Mouse (Mus musculus) forebrain, embryonic 11.5 days (tissue): ENCODE results near the gene H2-M10.2. TPM values are rescaled to one million over a fixed set of nuclear protein-coding genes. Genes with fewer than 3 reads are reported as not detected.
"Not testable (repeated sequence)": the region's sequence is repeated elsewhere in the genome, so short reads cannot be mapped to it uniquely, and the experiment has no call there.

Experiments used
- ATAC-seq: fragments of 200-750 bp; cut with Nextera tagmentation; replicated peaks from 2 replicates; pipeline ENCODE4 v1.8.0; 2017; ENCODE audit warnings: moderate TSS enrichment; ENCODE audit not compliant: low FRiP score
- DNase-seq: peaks from one replicate; pipeline ENCODE4 v3.0.0-alpha.2; 2017; ENCODE audit warnings: low spot score
- H3K27ac ChIP-seq: fragments of 300-500 bp; sonication (generic); 2 replicates; pipeline ENCODE4 v1.5.1; 2014; ENCODE audit warnings: low read depth, low read length
- H3K27me3 ChIP-seq: fragments of 300-500 bp; sonication (generic); 2 replicates; pipeline ENCODE4 v1.6.1; 2014; ENCODE audit warnings: mild to moderate bottlenecking, low read length, mixed read lengths; ENCODE audit not compliant: control insufficient read depth, insufficient read depth
- H3K36me3 ChIP-seq: fragments of 300-500 bp; sonication (generic); 2 replicates; pipeline ENCODE4 v1.6.1; 2014; ENCODE audit warnings: mild to moderate bottlenecking, low read length, moderate library complexity, mixed read lengths; ENCODE audit not compliant: control insufficient read depth, insufficient read depth
- H3K4me1 ChIP-seq: fragments of 300-500 bp; sonication (generic); replicated peaks from 2 replicates; pipeline ENCODE4 v1.6.1; 2014; ENCODE audit warnings: low read length, mixed read lengths; ENCODE audit not compliant: control insufficient read depth, insufficient read depth
- H3K4me2 ChIP-seq: fragments of 300-500 bp; sonication (generic); 2 replicates; pipeline ENCODE4 v1.6.1; 2014; ENCODE audit warnings: low read depth, mild to moderate bottlenecking, low read length, moderate library complexity, mixed read lengths; ENCODE audit not compliant: severe bottlenecking
- H3K4me3 ChIP-seq: fragments of 300-500 bp; sonication (generic); 2 replicates; pipeline ENCODE4 v1.5.1; 2014; ENCODE audit warnings: low read depth, low read length
- H3K9ac ChIP-seq: fragments of 300-500 bp; sonication (generic); 2 replicates; pipeline ENCODE4 v1.6.1; 2014; ENCODE audit warnings: low read length
- H3K9me3 ChIP-seq: fragments of 300-500 bp; sonication (generic); 2 replicates; pipeline ENCODE4 v1.6.1; 2016; ENCODE audit warnings: low read length, mixed read lengths; ENCODE audit not compliant: control insufficient read depth
- WGBS: fragments of 180-500 bp; shearing (Covaris S2); extraction: QIAGEN DNeasy Blood & Tissue Kit; methylation state at CpG from one replicate; pipeline ENCODE4 v1.1.7; 2014; 5-methylcytosine and 5-hydroxymethylcytosine counted together
- polyA plus RNA-seq: library from polyadenylated mRNA; unstranded; fragments of >200 nt; fragmentation: Nextera tagmentation; extraction: Ambion mirVana; gene quantifications from 2 replicates; pipeline ENCODE4 v1.2.1, GENCODE M21; 2014

The H2-M10.2 gene
- 0.33 TPM in 2 replicates for polyA plus RNA-seq

DNA sequence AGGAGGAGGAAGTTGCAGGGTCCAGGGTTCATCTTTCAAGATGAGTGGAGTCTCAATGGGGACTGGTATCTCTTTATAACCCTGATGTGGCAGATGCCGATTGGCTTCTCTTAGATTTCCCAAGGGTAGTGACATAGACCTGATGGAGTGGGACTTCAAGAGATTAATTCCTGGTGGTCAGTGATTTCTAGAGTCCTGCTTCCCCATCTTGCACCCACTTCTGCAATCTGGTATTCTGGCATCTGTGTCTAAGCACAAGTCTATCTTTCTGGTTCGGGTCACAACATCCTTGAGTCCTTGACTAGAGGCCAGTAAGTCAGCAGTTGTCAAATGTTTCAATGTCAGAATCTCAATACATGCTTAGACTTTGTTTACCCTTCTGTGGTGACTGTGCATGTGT is at the start of gene H2-M10.2:
TSS of gene H2-M10.2 (minus strand) at position 101 of the 400 bp plus-strand sequence.
- Histone ChIP-seq H3K4me2 (no peak within 1 kb of the TSS), H3K36me3 (no peaks in the 10 kb centered on the region; the same call in 1 of the 2 replicates), H3K27ac (no peak within 1 kb of the TSS), H3K9me3 (peaks cover 6% of the 10 kb centered on the region), H3K27me3 (no peaks in the 10 kb centered on the region), H3K4me3 (no peak within 1 kb of the TSS), H3K9ac (no peak within 1 kb of the TSS), H3K4me1 (no peaks in the 10 kb centered on the region)
- WGBS = 93% methylated on average over 2 of the region's 2 CpGs
- DNase-seq = no peak
- ATAC-seq = no peak

GRCm38 (mm10) chr17:36326055-36326454 is 39.8 kb upstream of the H2-M10.2 start, which contains the start of gene H2-M10.1:
Gene H2-M10.1 (minus strand): TSS chr17:36326155.
- Histone ChIP-seq H3K27ac (no peak within 1 kb of the TSS), H3K9me3 (no peaks in the 10 kb centered on the region), H3K4me3 (no peak within 1 kb of the TSS), H3K4me2 (no peak within 1 kb of the TSS), H3K27me3 (no peaks in the 10 kb centered on the region), H3K36me3 (no peaks in the 10 kb centered on the region), H3K4me1 (no peaks in the 10 kb centered on the region), H3K9ac (no peak within 1 kb of the TSS)
- ATAC-seq (no peak), DNase-seq (no peak)
- 83% methylated on average over 4 of the region's 4 CpGs for WGBS

DNA sequence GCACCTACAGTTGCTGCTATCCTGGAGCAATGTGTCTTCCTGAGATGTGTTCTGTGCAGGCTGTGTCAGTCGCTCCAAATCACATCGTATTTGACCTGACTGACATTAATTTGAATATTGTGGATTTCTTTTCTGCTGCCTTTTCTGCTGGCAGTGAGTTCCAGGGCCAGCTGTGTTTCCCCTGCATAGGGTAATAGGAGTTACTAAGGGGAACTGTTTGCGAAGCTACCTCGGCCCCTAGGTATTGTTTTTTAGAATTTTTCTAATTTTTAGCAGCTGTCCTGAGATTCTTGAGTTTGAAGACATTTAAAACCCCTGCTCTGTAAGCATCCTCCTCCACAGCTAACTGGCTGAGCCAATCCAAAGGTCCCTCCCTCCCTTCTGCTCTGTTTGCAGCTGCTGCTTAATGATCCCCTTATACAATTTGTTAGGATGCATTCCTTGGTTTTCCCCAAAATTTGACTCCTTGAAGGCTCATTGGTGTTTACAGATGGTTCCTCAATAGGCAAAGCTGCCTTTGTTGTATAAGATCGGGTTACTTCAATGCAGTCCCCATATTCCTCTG is 29.5 kb upstream of the H2-M10.2 start:
- ATAC-seq = peak; percentile 53; the same call in 1 of the 2 replicates
- H3K36me3 ChIP-seq = no peaks in the 10 kb centered on the region
- H3K4me1 ChIP-seq = no peaks in the 10 kb centered on the region
- WGBS = 26% methylated on average over 5 of the region's 5 CpGs
- no peaks in the 10 kb centered on the region; the same call in 1 of the 2 replicates for H3K27me3 ChIP-seq
- no peak for DNase-seq
- H3K4me2 ChIP-seq = peak overlapping the region; percentile 71
- peak overlapping the region; percentile 69 for H3K9ac ChIP-seq
- 0 out of 2 replicates have a peak overlapping the region, but pooled peaks have one; percentile 76 for H3K27ac ChIP-seq
- no peaks in the 10 kb centered on the region for H3K9me3 ChIP-seq
- H3K4me3 ChIP-seq = peak overlapping the region; percentile 49

DNA sequence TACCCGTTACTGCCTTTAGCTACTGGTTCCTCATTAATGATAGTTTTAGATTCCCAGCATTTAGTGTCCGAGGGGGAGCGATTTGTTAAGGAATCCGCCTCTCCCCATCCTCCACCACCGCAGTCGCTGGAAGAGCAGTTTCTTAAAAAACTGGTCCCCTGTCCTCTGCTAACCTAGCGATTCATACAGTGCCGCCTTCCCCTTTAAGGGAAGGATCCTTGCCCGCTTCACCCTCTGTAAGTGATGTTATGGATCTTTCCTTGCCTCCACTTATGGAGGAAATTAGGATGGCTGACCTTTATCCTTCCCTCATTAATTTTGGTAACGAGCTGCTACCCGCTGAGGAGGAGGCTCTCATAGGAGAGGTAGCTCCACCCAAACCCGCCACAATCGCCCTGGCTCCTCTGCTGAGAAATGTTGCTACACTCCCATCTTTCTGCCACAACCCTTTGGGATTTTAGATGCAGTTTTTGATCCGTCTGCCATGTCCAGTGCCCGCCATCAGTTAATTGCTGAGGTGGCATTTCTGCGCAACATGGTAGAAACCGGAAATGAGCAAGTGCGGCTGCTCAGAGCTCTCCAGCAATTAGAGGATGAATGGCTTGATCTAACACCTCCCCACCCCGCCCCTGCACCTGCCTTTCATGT is 28.9 kb upstream of the H2-M10.2 start:
- ATAC-seq (peak; percentile 87), DNase-seq (peak; percentile 66)
- Histone ChIP-seq H3K9me3 (no peaks in the 10 kb centered on the region), H3K36me3 (no peaks in the 10 kb centered on the region), H3K4me1 (no peaks in the 10 kb centered on the region), H3K4me3 (peak overlapping the region; percentile 49), H3K27ac (peak overlapping the region; percentile 76), H3K9ac (peak overlapping the region; percentile 69), H3K27me3 (no peaks in the 10 kb centered on the region; the same call in 1 of the 2 replicates), H3K4me2 (peak overlapping the region; percentile 71)
- under 1% methylated on average over 19 of the region's 19 CpGs for WGBS

GRCm38 (mm10) chr17:36314511-36314910 is 28.2 kb upstream of the H2-M10.2 start:
- no peaks in the 10 kb centered on the region for H3K4me1 ChIP-seq
- peak; percentile 60 for ATAC-seq
- H3K9ac ChIP-seq = peak overlapping the region; percentile 69
- no peaks in the 10 kb centered on the region for H3K9me3 ChIP-seq
- no peaks in the 10 kb centered on the region; the same call in 1 of the 2 replicates for H3K27me3 ChIP-seq
- DNase-seq = peak; percentile 51
- no peak overlapping the region for H3K27ac ChIP-seq
- WGBS = 2% methylated on average over 9 of the region's 9 CpGs
- H3K36me3 ChIP-seq = no peaks in the 10 kb centered on the region
- peak overlapping the region; percentile 71 for H3K4me2 ChIP-seq
- H3K4me3 ChIP-seq = peak overlapping the region; percentile 49

- Histone ChIP-seq H3K4me2 (no peak overlapping the region), H3K4me1 (no peaks in the 10 kb centered on the region), H3K4me3 (no peak overlapping the region), H3K36me3 (no peaks in the 10 kb centered on the region), H3K27ac (no peak overlapping the region), H3K9me3 (no peaks in the 10 kb centered on the region), H3K27me3 (no peaks in the 10 kb centered on the region), H3K9ac (no peak overlapping the region)
- 47% methylated on average over 1 of the region's 1 CpGs for WGBS
- ATAC-seq (no peak), DNase-seq (no peak)
These were observed 23.0 kb upstream of the H2-M10.2 start for GRCm38 (mm10) chr17:36309293-36309692.

DNA sequence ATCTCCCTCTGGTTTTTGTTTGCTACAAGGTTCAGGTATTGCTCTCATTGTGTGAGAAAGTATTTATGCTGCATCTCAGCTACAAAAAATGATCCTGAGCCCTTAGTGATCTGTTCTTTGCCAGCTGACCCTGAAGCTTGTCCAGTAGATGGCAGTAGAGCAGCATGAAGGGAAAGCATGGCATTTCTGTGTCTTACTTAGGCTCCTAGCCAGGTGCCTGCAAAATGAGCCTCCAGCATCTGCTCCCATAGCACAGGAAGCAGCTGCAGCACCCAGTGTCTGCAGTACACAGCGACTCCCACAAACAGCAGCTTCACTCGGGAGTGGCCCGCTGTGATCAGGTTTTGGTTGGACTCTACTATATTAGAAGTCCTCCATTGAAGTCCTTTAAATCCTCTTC is 22.6 kb upstream of the H2-M10.2 start:
- H3K27ac ChIP-seq, H3K9ac ChIP-seq, H3K4me2 ChIP-seq, H3K4me1 ChIP-seq, H3K4me3 ChIP-seq, H3K36me3 ChIP-seq, H3K9me3 ChIP-seq, H3K27me3 ChIP-seq: not testable (repeated sequence)
- 4% methylated on average over 3 of the region's 3 CpGs for WGBS
- ATAC-seq (0 out of 2 replicates have a peak, but pooled peaks have one; percentile 30), DNase-seq (peak; percentile 74)

- H3K4me2 ChIP-seq = no peak overlapping the region
- no peaks in the 10 kb centered on the region for H3K4me1 ChIP-seq
- 93% methylated on average over 4 of the region's 4 CpGs for WGBS
- no peaks in the 10 kb centered on the region; the same call in 1 of the 2 replicates for H3K36me3 ChIP-seq
- peaks cover 6% of the 10 kb centered on the region for H3K9me3 ChIP-seq
- DNase-seq (no peak), ATAC-seq (no peak)
- H3K27me3 ChIP-seq = no peaks in the 10 kb centered on the region
- H3K9ac ChIP-seq = no peak overlapping the region
- no peak overlapping the region for H3K27ac ChIP-seq
- H3K4me3 ChIP-seq = no peak overlapping the region
These were observed 4.6 kb downstream of the H2-M10.2 start for GRCm38 (mm10) chr17:36281521-36282245.
